Mouse (Mus musculus): ENCODE measurements around the gene Gabpb1.

The Gabpb1 gene

DNA sequence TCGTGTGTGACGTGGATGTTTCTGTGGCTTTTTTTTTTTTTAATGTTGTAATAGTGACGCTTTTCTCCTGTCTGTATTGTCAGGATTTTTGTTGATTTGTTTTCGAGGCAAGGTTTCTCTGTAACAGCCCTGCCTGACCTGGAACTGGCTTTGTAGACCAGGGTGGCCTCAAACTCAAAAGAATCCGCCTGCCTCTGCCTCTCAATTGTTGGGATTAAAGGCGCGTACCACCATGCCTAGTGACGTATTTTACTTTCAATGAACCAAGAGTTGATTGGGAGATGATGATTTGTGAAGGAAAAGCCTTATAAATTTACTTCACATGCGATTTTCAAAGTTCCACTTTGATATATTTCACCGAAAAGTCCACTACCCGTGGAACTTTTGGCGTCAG, at the start of gene Gabpb1:
Gene Gabpb1 (minus strand): TSS at position 216 of the 394 bp plus-strand sequence.
- DNase-seq (ENCODE audit: low spot score) = peak; percentile 82

DNA sequence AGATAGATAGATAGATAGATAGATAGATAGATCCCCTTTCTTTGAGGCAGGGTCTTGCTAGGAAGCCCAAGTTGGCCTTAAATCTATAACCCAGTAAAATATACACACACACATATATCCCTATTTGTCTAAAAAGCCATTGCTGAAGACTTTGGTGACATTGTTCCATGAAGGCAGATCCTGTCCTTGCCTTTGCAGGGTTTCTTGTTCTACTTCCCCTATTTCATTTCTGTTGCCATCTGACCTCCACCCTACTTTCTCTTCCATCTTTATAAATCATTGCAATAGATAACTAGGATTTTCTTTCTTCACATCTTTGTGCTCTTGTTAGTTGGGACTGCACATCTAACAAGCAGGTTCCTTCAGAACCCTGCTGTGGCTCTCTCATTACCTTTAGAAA, 36.8 kb upstream of the Gabpb1 start:
- no peak for DNase-seq (ENCODE audit: low spot score)

DNA sequence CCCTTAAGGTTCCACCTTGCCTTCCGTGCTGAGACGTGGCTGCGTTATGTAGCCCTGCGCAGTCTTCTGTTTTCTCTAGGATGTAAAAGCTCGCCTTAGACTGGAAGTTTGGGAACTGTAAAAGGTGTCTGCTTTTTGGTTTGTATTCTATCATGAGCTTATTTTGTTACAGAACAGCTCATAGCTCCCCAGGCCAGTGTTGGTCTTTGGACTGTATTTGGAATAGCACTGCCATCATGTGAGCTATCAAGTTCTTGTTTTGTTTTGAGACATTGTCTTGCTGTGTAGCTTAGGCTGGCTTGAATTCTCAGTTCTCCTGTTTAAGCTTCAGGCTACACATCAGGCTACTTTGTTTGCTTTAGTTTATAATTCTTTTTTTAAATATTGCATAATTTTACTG, 36.4 kb upstream of the Gabpb1 start:
- no peak for DNase-seq (ENCODE audit: low spot score)

DNA sequence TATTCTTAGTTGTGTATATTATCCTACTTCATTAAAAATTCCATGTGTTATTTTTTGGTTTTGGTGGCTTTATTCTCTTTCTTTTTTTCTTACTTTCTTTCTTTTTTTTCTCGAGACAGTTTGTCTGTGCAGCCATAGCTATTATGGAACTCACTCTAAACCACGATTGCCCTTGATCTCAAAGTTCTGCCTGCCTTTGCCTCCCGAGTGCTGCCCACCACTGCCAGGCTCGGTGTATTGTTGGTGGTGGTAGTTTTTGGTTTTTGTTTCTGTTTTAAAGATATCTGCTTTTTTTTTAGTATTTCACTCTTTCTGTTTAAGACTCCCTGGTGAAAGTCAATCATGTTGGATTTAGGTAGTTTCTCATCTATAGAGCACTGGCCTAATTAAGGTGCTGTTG, 32.2 kb upstream of the Gabpb1 start:
- peak; percentile 51 for DNase-seq (ENCODE audit: low spot score)

DNA sequence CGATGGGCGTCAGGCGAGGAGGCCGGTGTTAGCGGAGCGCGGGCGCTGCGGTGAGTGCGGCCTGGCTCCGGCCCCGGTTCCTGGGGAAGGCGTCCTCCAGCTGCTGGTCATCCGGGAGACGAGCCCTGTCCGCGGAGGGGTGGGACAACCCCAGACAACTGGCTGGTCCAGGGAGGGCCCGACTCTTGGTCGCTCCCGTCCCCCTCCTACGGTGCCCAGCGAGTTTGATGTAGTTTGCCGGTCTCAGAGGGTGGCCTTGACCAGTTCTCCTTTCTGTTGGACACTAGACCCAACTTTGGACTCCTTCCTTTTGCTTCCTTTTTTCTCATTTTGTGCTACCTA, 31.3 kb upstream of the Gabpb1 start:
- DNase-seq (ENCODE audit: low spot score) = no peak

DNA sequence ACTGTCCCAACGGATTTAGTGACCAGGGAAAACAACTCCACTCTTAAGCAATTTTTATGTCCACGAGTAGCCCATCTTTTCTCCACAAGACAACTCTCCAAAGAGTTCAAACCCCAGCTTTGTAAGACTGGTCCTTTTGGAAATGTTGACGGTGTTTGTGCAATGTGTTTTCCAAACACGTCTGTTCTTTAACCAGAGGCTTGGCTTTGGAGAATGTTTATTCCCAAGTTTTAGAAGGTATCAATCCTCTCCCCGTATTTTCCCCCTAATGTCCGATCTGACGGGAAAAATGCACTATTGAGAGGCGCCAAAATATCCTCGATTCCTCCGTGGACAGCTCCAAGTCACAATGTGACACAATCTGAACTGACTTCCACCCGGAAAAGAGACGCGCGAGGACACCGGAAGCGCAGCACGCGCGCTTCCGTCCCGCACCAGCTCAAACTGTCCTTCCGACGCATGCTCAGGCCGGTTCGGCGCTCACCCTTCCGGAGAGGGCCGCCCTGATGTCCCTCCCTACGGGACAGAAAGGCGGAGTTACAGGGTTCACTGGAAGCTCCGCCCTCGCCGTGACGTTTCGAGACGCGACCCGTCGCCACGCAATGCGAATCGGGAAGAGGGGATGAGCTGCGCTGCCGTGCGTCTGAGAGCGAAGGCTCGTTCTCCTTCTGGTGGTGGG, 30.8 kb upstream of the Gabpb1 start, which contains the start of gene Usp8:
Gene Usp8 (plus strand): TSS at position 570 of the 679 bp plus-strand sequence.
- DNase-seq (ENCODE audit: low spot score) = peak; percentile 95

DNA sequence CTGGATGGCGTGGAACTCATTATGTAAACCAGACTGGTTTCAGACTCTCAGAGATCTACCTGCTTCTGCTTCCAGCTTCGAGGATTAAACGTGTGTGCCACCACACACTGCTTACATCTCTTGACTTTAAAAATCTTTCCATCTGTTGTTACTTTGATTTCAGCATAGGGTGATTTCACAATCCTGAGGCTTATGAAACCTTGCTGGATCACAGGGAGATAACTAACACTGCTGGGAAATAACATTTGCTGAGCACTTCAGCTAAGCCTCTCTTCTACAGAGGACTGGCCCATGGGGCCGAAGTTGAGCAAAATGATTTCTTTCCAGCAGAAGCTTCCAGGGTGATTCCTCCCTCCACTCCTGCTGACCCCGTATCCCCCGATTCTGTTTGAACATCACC, 19.1 kb upstream of the Gabpb1 start:
- no peak for DNase-seq (ENCODE audit: low spot score)

DNA sequence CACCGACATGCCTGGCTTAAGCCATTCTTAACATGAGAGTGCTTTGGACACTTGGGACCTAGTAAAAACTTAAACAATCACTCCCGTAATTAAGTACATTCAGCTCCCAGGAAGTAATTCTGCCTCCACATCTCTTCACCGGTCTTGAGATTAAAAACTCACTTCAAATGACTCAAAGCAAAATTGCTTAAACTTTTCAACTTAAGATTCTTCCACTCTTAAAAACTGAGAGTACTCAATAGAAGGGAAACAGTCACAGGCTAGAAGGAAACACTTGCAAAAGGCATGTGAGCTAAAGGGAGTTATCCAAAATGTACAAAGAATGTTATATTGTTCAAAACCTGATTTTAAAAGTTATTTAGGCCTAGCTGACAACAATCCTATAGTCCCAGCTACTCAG, 15.2 kb upstream of the Gabpb1 start:
- DNase-seq (ENCODE audit: low spot score) = no peak

DNA sequence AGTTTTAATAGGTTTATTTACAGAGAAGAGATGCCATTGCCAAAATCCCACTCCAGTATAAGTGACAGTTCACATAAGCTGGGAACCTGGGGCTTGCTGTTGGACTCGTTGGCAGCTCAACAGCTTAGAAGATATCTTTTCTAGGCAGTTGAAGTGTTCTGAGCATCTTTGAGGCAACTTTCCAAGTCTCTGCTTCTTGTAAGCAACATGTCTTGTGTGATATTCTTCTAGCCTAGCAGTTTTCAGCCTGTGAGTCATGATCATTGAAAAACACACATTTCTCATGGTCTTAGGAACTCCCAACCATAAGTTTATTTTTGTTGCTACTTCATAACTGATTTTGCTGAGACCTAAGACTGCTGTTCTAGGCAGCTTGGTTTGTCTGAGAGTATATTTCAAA, 6.8 kb upstream of the Gabpb1 start:
- DNase-seq (ENCODE audit: low spot score) = no peak

DNA sequence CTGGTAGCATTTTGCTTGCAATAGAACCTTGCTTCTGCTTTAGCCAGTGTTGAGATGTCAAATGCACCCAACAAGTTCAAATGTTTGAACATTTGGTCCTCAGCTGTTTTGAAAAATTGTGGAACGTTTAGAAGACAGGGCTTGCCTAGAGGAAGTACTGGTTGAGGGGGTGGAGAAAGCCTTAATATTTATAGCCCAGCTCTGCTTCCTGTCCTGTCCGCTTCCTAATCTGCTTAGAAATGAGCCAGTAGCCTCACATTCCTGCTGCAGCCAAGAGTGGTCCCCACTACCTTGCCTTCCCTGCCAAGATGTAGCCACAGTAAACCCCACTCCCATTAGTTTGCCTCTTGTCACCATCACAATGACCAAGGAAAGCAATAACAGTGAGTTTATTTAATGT, 6.2 kb upstream of the Gabpb1 start:
- DNase-seq (ENCODE audit: low spot score) = no peak

DNA sequence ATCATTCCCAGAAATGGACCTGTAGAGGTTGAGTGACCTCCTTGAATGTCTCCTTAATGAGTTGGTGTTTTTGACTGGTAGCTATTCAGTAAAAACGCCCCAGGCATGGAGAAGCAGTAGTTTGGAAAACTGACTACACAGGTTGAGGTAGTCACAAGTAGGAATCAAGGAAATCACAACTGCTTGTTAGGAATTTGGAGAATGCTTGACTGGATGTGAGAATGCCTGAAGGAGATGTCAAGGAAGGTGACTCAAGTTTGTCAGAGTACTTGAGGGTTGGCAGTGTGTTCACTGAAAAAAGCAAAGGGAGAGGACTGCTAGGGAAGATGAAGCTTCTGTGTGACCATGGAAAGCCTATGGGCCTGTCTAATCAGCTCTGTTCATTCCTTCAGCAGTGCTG, 1.2 kb upstream of the Gabpb1 start:
- DNase-seq (ENCODE audit: low spot score) = no peak

DNA sequence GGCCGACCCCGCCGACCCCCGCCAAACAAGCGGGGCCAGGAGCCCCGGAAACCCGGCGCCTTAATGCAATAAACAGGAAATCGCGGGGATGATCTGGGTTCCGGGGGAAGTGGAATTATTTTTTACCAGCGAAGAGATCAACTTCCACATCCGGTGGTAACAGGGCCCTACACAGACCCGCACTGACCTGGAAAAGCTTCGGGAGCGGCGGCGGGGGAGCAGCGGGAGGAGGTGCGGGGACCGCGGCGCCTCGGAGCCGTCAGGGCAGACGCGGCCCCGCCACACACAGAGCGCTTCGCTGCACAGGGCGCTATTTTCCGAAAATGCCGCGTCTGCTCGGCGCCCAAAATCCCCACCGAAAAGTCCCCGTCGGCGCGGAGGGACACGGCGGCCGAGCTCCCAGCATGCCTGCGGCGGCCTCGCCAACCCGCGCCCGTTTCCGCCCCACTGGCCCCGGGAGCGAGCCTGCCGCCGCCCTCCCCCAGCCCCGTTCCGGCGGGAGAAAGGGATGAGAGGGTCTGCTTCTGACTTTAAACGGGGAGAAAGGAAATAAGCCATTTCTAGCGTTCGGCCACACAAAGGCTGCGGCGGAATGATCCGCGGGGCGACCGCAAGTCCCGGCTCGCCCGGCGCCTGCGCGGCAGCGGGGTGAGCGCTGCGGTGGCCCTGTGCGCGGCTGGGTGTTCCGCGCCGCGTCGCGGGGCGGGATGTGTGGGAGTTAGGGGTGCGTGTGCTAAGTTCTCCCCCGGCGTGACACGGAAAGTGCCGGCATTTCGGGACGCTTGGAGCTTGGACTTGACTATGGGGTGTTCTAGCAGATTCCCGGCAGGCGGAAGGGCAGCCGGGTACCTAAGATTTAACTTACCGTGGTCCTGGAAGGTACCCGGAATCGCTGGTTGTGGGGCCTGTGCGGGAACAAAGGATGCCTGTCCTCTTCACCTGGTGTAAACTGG, 692 bp downstream of the Gabpb1 start:
- DNase-seq (ENCODE audit: low spot score) = peak; percentile 91

DNA sequence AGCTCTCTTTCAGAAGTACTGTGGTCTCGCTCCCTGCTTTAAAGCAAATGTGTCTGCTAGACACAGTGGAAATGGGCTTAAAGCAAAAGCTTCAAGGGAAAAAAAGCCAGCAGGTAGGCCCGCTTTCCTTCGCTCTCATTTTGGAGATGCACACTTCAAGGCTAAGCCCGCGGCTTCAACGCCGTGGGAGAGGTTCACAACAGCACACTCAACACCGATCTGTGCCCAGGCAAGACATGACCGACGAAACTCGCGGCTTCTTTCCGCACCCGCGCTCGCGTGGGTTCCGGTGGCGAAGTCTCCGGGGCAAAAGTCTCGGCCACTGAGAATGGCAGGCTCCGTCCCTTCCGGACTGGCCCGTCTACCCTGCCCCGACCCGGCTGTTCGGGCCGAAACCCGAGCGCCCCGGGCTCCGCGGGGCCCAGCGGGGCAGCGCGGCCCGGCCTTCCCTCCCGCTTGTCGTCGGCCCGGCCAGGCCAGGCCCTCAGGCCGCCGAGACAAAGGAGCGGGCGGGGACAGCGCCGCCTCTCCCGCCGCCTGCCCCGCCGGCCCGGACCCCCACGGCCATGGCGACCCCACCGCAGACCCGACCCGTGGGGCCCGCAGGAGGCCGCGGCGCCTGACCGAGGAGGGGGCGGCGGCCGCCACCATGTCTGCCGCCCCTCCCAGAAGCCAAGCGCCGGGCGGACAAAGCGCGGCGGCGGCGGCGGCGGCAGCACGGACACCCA, 1.5 kb downstream of the Gabpb1 start:
- peak; percentile 69 for DNase-seq (ENCODE audit: low spot score)

DNA sequence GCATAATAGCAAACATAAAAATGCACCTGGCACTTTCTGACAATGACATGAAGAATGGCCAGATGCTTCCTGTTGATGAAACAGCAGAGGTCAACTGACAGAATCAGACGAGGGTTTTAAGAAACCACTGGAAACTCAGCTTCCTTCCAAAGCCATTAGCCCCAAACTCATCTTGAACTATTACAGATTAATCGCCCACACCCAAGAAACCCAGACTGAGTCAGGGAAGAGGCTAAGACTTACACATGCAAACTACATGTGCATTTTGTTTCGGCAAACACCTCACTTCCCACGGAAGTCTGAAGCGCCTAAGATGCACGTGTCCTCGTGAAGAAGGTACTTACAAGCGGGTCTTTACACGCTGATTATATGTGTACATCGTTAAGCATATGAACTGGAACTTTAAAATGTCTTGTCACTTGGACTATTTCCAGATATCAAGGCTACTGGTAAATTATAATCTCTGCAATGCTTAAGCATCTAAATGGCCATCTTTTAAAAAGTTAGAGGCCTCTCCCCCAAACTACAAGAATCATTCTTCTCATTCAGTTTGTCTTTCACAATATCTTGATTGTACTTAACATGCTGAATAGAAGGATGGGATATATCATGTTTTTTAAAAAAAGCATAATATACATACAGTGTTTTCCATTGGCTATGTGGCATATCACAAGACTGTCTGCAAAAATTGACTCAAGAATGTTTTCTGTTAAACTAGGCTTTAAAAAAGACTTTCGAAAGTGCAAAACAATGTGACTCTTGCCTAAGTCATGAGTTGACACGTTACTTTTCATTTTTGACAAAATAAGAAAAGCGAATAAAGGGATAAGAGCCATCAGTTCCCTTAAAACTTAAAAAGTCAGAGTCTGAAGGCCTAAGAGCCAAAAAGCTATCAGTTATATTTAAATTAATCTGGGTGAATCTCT, 2.6 kb downstream of the Gabpb1 start:
- peak; percentile 60 for DNase-seq (ENCODE audit: low spot score)

DNA sequence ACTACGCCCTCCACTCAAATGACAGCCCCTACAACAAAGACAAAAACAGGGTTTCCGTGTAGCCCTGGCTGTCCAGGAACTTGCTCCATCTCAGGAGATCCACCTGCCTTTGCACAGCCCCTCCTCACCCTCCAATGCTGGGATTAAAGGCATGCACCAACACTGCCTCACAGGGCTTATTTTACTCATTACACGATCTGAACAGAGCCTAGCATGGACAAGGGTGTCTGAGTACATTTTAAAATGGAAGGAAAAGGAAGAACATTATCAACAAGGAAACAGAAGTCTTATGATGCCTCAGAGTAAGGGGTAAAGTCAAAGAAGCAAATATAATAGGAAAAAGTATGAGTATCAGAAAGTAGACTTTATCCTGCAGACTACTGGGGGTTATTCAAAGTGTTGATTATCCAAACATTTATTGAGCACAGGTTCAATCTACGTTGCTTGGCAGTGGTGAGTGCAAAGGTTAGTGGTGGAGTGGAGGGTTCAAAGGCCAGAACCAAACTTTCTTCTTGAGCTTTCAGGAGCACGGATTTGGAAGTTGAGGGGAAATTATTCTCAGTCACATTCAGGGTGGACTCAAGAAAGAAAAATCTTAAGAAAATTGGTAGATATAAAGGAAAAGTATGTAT, 7.4 kb downstream of the Gabpb1 start:
- no peak for DNase-seq (ENCODE audit: low spot score)

DNA sequence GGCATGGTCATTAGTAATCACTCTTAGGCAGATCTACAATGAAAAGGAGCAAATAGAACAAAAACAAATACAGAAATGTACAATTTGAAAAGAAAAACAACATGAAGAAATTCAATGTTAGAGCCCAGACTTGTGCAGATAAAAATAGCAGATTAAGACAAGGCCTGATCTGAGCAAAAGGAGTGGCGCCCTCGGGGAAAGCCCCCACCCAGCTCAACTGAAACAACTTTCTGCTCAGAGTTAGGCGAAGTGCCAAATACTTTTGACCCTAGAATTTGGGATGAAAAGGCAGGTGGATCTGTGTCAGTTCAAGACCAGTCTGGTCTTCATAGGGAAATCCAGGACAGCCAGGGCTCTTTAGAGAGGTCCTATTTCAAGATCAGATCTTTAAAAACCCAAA, 10.2 kb downstream of the Gabpb1 start:
- DNase-seq (ENCODE audit: low spot score) = no peak

DNA sequence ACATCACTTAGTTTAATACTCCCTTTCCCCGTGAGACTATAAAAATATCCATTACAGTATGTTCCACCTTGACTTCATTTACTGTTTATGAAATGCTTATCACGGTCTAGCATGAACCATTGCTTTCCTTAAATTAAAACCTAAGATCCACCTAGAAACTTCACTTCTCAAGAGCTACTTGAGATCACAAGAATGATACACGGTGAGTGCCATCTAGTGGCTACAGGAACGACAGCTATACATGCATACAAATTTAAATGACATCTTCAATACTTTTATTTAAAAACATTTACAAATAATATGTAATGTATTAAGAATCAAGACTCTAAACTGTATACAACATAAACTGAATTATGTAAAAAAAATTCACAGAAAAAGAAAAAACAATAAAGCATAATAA, 12.7 kb downstream of the Gabpb1 start:
- peak; percentile 48 for DNase-seq (ENCODE audit: low spot score)

DNA sequence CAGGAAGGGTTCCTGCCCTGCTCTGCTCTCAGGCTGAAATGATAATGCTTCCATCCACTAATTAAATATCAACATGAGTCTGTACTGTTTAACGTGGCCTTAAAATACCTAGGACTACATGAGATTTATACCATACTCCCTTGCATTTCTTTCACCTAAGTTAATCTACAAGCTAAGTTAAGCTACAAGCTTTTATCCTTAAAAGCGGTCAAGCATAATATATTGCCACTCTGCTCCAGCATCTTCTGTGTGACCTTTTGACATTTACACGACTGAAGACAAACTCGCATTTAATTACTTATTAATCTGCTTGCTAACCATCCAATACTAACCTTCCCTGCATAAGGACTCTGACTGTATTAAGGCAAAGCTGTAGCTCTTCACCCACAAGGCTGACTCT, 23.2 kb downstream of the Gabpb1 start:
- DNase-seq (ENCODE audit: low spot score) = no peak

DNA sequence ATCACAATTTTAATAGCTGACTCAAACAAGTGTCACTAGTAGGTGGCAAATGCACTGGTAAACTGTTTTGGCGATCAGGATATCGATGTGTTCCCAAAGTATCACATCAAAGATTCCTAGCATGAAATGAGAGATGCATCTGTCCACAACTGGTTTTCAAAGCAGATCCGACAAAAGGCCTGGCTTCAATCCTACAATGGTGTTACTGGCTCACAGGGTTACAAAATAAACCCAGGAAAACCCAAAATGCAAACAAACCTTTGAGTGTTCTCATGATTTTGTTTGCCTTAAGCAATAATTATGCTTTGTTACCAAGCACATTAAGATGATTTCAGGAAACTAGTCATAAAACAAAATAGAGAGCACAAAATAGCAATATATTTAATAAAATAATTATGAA, 28.4 kb downstream of the Gabpb1 start:
- no peak for DNase-seq (ENCODE audit: low spot score)

DNA sequence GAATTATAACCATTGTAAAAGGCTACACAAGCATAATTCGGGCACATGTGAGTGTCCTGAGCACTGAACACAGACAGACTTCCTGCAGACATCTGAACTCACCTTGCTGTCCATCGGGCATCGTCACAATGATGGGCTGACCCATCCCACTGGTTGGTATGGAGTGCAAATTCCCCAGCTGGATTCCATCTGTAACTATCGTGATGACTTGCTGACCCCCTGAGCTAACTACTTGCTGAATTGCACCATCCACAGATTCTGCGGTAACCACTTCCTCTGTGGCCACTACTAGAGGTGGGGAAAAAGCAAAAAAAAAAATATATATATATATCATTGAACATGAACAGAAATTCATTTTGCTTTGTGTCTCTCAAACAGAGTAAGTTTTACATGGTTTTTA, 29.7 kb downstream of the Gabpb1 start:
- no peak for DNase-seq (ENCODE audit: low spot score)

DNA sequence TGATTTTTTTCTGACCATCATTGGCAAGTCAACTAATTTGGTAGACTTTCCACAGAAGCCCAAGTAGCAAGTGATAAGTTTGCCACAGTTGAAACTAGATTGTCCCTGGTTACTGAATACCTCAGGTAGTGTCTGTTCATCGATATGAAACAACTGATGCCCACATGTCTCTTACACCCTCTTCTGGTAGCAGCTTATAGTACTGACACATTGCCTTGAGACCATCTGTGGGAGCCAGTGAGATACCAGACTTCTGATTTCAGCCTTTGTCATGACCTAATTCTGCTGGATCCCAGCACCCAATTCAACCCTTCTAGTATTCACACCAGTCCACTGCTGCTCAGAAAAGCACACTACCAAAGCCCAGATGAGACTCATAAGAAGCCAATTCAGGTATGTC, 31.4 kb downstream of the Gabpb1 start:
- no peak for DNase-seq (ENCODE audit: low spot score)
